Mouse (Mus musculus) G1E (cell line): ENCODE data around the gene Wwox.

Experiments used
- CTCF ChIP-seq: IDR thresholded peaks from 2 replicates; pipeline ENCODE4 v1.5.1; 2012; ENCODE audit warnings: low read depth, low read length, inconsistent platforms, mixed read lengths
- GATA1 ChIP-seq: IDR thresholded peaks from 2 replicates; pipeline ENCODE4 v1.6.1; 2012; ENCODE audit warnings: borderline replicate concordance, low read length, inconsistent platforms, mixed read lengths
- POLR2AphosphoS5 ChIP-seq: IDR thresholded peaks from 2 replicates; pipeline ENCODE4 v1.6.1; 2012; ENCODE audit warnings: low read depth, low read length, inconsistent platforms; ENCODE audit not compliant: insufficient replicate concordance
- TAL1 ChIP-seq: conservative IDR thresholded peaks from 2 replicates; pipeline ENCODE4 v1.6.1; 2012; ENCODE audit warnings: low read depth, low read length, inconsistent platforms, mixed read lengths

DNA sequence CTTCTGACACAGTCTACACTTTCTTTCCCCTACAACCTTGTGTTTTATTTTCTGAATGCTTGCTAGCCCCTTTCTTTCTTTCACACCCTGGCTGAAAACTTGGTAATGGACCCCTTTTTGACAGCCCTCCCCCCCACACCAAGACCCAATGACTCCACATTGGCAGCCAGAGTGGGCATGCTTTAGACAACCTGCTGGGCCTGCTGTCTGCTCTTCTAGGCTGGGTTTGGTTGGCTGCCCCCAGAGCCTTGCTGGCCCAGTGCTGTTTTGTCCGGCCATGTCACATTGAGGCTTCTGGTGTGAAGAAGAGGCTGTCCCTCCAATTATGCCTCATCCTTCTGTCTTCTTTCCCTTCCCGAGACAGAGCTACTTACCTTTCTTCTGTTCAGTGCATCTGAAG, 83.6 kb downstream of the Wwox start:
- TF ChIP-seq GATA1 (no peak), CTCF (no peak), POLR2AphosphoS5 (no peak), TAL1 (no peak)
